Mouse (Mus musculus): ENCODE data around the gene Prph2. TPM values are rescaled to one million over a fixed set of nuclear protein-coding genes. Genes with fewer than 3 reads are reported as not detected.

Prph2 gene
- polyA plus RNA-seq, 1 experiment from 2014 or later: not detected

DNA sequence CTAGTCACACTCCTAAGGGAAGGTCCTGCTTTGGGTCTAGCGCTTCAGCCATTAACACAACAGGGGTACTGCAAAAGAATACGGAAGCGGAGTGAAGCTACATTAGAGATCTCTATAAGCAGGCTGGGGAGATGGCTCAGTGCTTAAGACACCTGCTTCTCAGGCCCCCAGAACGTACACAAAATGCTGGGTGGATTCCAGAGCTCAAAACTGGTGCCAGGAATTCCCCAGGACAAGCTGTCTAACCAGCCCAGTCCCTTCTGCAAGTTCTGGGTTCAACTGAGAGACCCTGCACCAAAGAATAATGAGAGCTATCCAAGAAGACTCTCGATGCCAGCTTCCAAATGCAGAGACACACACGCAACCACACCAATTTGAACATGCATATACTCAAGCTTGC, 28.5 kb upstream of the Prph2 start:
- Histone ChIP-seq H3K36me3 (no peaks in the 10 kb centered on the region), H3K4me1 (peaks cover 20% of the 10 kb centered on the region), H3K4me2 (no peak overlapping the region), H3K27ac (no peak overlapping the region), H3K9me3 (no peaks in the 10 kb centered on the region), H3K9ac (no peak overlapping the region), H3K4me3 (no peak overlapping the region), H3K27me3 (no peaks in the 10 kb centered on the region)
- no peak for ATAC-seq (ENCODE audit: insufficient number of reproducible peaks, insufficient read depth, low FRiP score, low TSS enrichment, low read depth)
- WGBS: 82% methylated on average over 6 of the region's 6 CpGs

- H3K4me2 ChIP-seq: no peak overlapping the region
- H3K9ac ChIP-seq: no peak overlapping the region
- H3K36me3 ChIP-seq: no peaks in the 10 kb centered on the region
- no peak overlapping the region for H3K4me3 ChIP-seq
- peaks cover 18% of the 10 kb centered on the region for H3K4me1 ChIP-seq
- no peaks in the 10 kb centered on the region for H3K9me3 ChIP-seq
- 89% methylated on average over 9 of the region's 9 CpGs for WGBS
- H3K27me3 ChIP-seq: no peaks in the 10 kb centered on the region
- ATAC-seq (ENCODE audit: insufficient number of reproducible peaks, insufficient read depth, low FRiP score, low TSS enrichment, low read depth): no peak
- no peak overlapping the region for H3K27ac ChIP-seq
Observed at GRCm38 (mm10) chr17:46883107-46883506, 27.2 kb upstream of the Prph2 start.

DNA sequence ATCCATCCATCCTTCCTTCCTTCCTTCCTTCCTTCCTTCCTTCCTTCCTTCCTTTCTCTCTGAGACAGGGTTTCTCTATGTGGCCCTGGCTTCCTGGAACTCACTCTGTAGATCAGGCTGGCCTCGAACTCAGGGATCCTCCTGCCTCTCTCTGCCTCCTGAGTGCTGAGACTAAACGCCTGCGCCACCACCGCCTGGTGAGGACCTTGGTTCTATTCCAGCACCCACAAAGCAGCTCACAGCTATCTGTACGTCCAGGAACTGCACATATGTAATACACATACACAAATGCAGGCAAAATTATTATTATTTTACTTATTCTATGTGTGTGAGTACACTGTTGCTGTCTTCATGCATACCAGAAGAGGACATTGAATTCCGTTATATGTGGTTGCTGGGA, 25.5 kb upstream of the Prph2 start:
- ATAC-seq (ENCODE audit: insufficient number of reproducible peaks, insufficient read depth, low FRiP score, low TSS enrichment, low read depth): no peak
- H3K9ac ChIP-seq: no peak overlapping the region
- peaks cover 20% of the 10 kb centered on the region for H3K4me1 ChIP-seq
- no peak overlapping the region for H3K4me3 ChIP-seq
- H3K9me3 ChIP-seq: no peaks in the 10 kb centered on the region
- no peaks in the 10 kb centered on the region for H3K27me3 ChIP-seq
- H3K36me3 ChIP-seq: no peaks in the 10 kb centered on the region
- WGBS: 92% methylated on average over 6 of the region's 6 CpGs
- no peak overlapping the region for H3K4me2 ChIP-seq
- H3K27ac ChIP-seq: no peak overlapping the region

DNA sequence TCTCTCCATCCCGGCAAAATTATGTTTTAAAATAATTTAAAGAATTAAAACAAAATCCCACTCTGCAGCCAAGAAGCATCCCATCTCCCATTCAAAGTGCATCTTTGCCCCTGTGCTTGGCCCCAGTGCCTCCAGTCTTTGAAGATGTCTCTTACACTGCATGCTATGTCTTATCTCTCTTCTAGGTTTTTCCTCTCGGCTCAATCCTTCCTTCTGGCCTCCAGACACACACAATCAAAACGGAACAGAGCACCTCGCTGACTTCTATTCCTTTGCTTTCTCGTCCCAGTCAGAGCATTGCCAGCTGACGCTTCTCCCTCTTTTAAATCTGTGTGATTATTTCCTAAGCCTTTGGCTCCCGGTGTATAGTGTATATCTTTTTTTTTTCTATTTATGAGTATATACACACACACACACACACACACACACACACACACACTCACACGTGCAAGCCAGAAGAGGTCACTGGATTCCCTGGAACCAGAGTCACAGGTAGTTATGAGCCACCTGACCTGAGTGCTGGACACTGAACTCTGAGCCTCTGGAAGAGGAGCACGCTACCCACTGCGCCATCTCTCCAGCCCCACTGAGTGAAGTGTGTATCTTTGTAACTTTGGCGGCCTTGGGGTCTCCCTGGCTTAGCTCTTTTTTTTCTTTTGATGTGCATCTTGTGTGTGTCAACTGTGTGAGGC, 24.9 kb upstream of the Prph2 start:
- Histone ChIP-seq H3K9ac (0 out of 2 replicates have a peak overlapping the region, but pooled peaks have one; percentile 55), H3K4me1 (peaks cover 15% of the 10 kb centered on the region), H3K9me3 (no peaks in the 10 kb centered on the region), H3K27ac (no peak overlapping the region; the same call in 1 of the 2 replicates), H3K36me3 (no peaks in the 10 kb centered on the region), H3K27me3 (no peaks in the 10 kb centered on the region), H3K4me2 (no peak overlapping the region), H3K4me3 (no peak overlapping the region)
- 80% methylated on average over 11 of the region's 11 CpGs for WGBS
- no peak for ATAC-seq (ENCODE audit: insufficient number of reproducible peaks, insufficient read depth, low FRiP score, low TSS enrichment, low read depth)

- Histone ChIP-seq H3K4me2 (no peak overlapping the region), H3K4me1 (peaks cover 15% of the 10 kb centered on the region), H3K27me3 (no peaks in the 10 kb centered on the region), H3K9me3 (no peaks in the 10 kb centered on the region), H3K9ac (peak overlapping the region; percentile 55; the same call in 1 of the 2 replicates), H3K36me3 (no peaks in the 10 kb centered on the region), H3K27ac (no peak overlapping the region; the same call in 1 of the 2 replicates), H3K4me3 (no peak overlapping the region)
- WGBS: 48% methylated on average over 17 of the region's 17 CpGs
- ATAC-seq (ENCODE audit: insufficient number of reproducible peaks, insufficient read depth, low FRiP score, low TSS enrichment, low read depth): no peak
Observed at GRCm38 (mm10) chr17:46885910-46886643, 24.2 kb upstream of the Prph2 start.

- Histone ChIP-seq H3K4me3 (peak overlapping the region; percentile 95), H3K9ac (peak overlapping the region; percentile 84), H3K27ac (peak overlapping the region; percentile 99; the same call in 1 of the 2 replicates), H3K4me2 (peak overlapping the region; percentile 82), H3K4me1 (peaks cover 33% of the 10 kb centered on the region), H3K36me3 (peaks cover 13% of the 10 kb centered on the region), H3K9me3 (no peaks in the 10 kb centered on the region), H3K27me3 (no peaks in the 10 kb centered on the region)
- 34% methylated on average over 16 of the region's 16 CpGs for WGBS
- no peak for ATAC-seq (ENCODE audit: insufficient number of reproducible peaks, insufficient read depth, low FRiP score, low TSS enrichment, low read depth)
Observed at GRCm38 (mm10) chr17:46888511-46889212, 21.6 kb upstream of the Prph2 start.

DNA sequence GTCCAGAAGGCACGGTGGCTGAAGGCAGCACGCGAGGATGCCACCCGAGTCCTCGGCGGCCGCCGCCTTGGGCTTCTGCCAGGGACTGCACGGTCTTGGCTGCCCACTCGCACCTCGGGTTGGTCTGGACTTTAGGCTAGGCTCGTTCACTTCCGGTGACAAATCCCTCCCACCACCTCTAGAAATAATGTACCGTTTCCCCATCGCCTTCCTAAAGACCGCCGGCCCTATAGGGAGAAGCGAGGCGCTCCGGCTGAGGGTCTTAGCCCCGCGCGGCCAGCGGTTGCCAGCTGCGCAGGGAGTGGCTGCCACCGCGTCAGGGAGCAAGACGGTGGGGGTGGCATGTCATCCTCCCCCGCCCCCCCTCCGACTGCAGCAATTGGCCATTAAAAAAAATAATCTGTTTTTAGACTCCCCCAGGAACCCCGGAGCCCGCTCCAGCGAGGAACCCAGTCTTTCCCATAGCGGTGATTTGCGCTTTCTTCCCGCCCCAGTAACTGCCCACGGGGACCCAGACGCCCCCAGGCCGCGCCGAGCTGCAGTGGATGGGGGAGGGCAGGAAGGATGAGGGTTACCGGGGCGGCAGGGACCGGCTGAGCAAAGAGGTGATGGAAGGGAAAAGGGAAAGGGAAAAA, 20.7 kb upstream of the Prph2 start:
- Histone ChIP-seq H3K9ac (peak overlapping the region; percentile 84), H3K4me3 (peak overlapping the region; percentile 95), H3K4me2 (peak overlapping the region; percentile 82), H3K36me3 (peaks cover 17% of the 10 kb centered on the region), H3K27ac (peak overlapping the region; percentile 99), H3K9me3 (no peaks in the 10 kb centered on the region), H3K4me1 (peaks cover 33% of the 10 kb centered on the region), H3K27me3 (no peaks in the 10 kb centered on the region)
- WGBS: under 1% methylated on average over 44 of the region's 44 CpGs
- peak; percentile 38; the same call in 1 of the 2 replicates for ATAC-seq (ENCODE audit: insufficient number of reproducible peaks, insufficient read depth, low FRiP score, low TSS enrichment, low read depth)

DNA sequence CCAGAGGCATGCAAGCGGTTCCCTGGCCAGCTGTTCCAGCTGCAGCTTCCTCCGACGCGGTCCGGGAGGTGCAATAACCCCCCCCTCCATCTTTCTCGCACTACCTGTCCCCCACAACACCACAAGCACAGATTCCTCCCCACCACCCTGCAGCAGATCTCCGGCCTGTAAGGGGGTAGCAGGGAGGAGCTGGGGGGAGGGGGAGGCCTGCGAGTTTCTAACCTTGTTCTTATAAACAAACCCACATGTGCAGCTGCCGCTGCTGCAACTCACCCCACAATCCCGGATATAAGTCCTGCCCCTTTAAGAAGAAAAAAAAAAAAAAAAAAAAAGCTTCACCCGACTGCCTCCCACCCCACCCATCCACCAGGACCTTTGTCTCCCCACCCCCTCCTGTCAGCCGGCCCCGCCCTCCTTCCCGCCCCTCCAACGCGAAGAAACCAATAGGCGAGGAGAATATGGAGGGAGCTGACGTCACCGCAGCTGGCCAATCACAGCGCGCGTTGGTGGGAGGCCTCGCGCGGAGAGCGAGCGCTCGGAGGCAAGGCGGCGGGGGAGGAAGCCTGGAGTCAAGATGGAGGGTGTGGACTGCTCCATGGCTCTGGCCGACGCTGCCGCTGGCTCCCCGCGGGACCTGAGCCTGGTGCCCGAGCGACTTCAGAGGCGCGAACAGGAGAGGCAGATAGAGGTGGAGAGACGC, 20.0 kb upstream of the Prph2 start, which contains the start of gene Tbcc:
Gene Tbcc (plus strand): TSS at position 569 of the 700 bp plus-strand sequence.
- under 1% methylated on average over 40 of the region's 40 CpGs for WGBS
- ATAC-seq (ENCODE audit: insufficient number of reproducible peaks, insufficient read depth, low FRiP score, low TSS enrichment, low read depth): peak; percentile 90

DNA sequence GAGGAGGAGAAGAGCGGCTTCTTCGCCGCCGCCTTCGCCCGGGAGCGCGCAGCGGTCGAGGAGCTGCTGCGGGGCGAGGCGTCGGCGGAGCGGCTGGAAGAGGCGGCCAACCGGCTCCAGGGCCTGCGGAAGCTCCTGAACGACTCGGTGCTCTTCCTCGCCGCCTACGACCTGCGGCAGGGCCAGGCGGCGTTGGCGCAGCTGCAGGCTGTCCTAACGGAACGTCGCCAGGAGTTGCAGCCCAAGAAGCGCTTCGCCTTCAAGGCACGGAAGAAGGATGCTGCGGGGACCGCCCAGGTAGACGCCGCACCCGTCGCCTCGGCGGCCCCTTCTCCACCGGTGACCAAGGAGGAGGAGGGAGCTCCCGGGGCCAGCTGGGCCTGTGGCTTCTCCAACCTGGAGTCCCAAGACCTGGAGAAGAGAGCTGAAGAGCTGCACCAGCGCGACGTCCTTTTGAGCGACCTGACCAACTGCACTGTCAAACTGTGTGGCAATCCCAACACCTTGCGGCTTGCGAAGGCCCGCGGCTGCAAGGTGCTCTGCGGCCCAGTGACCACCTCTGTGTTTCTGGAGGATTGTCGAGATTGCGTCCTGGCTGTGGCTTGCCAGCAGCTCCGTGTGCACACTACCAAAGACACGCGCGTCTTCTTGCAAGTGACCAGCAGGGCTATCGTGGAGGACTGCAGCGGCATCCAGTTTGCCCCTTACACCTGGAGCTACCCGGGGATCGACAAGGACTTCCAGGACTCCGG, 19.2 kb upstream of the Prph2 start:
- Histone ChIP-seq H3K36me3 (peaks cover 17% of the 10 kb centered on the region), H3K4me3 (peak overlapping the region; percentile 95), H3K9me3 (no peaks in the 10 kb centered on the region), H3K4me2 (peak overlapping the region; percentile 99), H3K9ac (peak overlapping the region; percentile 95), H3K27me3 (no peaks in the 10 kb centered on the region), H3K4me1 (peaks cover 28% of the 10 kb centered on the region), H3K27ac (peak overlapping the region; percentile 89)
- peak; percentile 2 for ATAC-seq (ENCODE audit: insufficient number of reproducible peaks, insufficient read depth, low FRiP score, low TSS enrichment, low read depth)
- 2% methylated on average over 64 of the region's 64 CpGs for WGBS

More for the DNA sequence above, 20.0 kb upstream of the Prph2 start, which contains the start of gene Tbcc:
- Histone ChIP-seq H3K9me3 (no peaks in the 10 kb centered on the region), H3K4me1 (peaks cover 33% of the 10 kb centered on the region), H3K9ac (peak within 1 kb of the TSS; percentile 95), H3K4me3 (peak within 1 kb of the TSS; percentile 95), H3K27ac (peak within 1 kb of the TSS; percentile 99), H3K4me2 (peak within 1 kb of the TSS; percentile 99), H3K36me3 (peaks cover 17% of the 10 kb centered on the region), H3K27me3 (no peaks in the 10 kb centered on the region)

DNA sequence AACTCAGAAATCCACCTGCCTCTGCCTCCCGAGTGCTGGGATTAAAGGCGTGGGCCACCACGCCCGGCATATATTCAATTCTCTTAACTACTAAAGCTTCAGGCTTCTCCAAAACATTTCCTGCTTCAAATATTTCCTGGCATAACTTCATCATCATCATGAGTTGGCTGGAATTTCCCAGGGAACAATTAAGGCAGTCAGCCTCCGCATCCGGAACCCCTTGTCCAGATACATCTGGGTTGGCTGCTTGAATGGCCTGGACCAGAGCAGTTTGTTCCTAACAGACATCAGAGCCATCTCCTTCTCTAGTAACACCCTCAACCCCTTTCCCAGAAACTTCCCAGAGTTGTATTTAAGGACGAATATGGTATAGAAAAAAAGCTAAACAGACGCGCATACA, 14.8 kb upstream of the Prph2 start:
- Histone ChIP-seq H3K4me2 (no peak overlapping the region), H3K36me3 (peaks cover 17% of the 10 kb centered on the region), H3K27ac (no peak overlapping the region), H3K27me3 (no peaks in the 10 kb centered on the region), H3K4me3 (no peak overlapping the region), H3K9me3 (0 out of 2 replicates have a peak, but pooled peaks cover 3% of the 10 kb centered on the region), H3K9ac (no peak overlapping the region), H3K4me1 (peaks cover 25% of the 10 kb centered on the region)
- 89% methylated on average over 9 of the region's 9 CpGs for WGBS
- ATAC-seq (ENCODE audit: insufficient number of reproducible peaks, insufficient read depth, low FRiP score, low TSS enrichment, low read depth): no peak

Data from embryonic facial prominence, embryonic 13.5 days (tissue).